Mouse (Mus musculus): Measurements from ENCODE around the gene Kif21b.

- TF ChIP-seq GATA1 (IDR thresholded peaks at IDR 0.05; ENCODE audit: borderline replicate concordance, low read length) = no peak
- TF ChIP-seq FLI1 (IDR thresholded peaks at IDR 0.05; ENCODE audit: low read length) = no peak
Measured at GRCm38 (mm10) chr1:136214304-136214703, 83.1 kb downstream of the Kif21b start.
